Mouse (Mus musculus) kidney, adult 11 months (tissue): ENCODE data around the gene Akr1b3.

Source experiments
- DNase-seq: peaks from one replicate; pipeline ENCODE4 v3.0.0; 2022

The Akr1b3 gene

GRCm38 (mm10) chr6:34322121-34322520, 4.8 kb upstream of the Akr1b3 start:
- DNase-seq = no peak

GRCm38 (mm10) chr6:34318636-34319035, 1.4 kb upstream of the Akr1b3 start:
- no peak for DNase-seq

GRCm38 (mm10) chr6:34318172-34318571, 894 bp upstream of the Akr1b3 start:
- DNase-seq = peak; percentile 16

DNA sequence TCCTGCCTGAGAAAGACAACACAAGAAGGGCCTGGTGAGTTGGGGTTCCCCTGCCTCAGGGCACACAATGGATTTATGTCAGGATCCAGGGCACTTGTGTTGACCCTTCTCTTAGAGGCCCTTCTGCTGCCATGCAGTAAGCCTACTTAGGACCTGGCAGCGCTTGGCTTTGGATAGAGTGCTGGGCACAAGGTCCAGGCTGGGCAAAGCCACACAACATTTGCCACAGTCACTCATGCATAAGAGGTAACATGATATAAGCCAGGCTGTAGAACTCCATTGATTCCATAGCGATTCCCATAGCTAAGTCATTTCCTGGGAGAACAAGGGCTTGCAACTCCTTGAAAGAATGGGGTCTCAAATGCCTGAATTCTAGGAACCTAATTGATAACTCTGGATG, 3.4 kb downstream of the Akr1b3 start:
- peak; percentile 21 for DNase-seq

GRCm38 (mm10) chr6:34313386-34313785, 3.9 kb downstream of the Akr1b3 start:
- DNase-seq = no peak

DNA sequence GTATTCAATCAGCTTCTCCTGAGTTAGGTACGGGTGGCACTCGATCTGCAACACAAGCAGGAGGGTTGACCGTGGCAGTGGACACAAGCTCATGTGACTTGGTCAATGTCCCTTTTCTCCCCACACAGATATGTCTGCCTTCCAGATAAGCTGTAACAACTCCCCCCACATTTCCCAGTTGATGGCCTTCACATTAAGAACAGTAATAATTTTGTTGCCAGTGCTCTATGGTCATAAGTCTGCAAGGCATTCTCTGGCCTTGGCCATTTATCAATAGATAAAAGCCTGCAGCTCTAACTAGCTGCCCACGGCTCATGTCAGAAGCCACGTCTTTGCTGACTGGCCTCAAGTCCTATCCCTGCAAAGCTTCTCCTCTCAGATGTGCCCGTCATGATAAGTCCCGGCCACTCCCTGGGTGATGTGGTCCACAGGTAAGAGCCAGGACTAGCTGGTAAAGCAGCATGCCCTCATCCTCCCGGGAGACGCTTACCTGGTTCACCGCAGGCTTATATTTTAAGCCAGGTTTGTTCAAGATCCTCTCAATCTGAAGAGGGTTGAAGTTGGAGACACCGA, 7.2 kb downstream of the Akr1b3 start:
- no peak for DNase-seq

DNA sequence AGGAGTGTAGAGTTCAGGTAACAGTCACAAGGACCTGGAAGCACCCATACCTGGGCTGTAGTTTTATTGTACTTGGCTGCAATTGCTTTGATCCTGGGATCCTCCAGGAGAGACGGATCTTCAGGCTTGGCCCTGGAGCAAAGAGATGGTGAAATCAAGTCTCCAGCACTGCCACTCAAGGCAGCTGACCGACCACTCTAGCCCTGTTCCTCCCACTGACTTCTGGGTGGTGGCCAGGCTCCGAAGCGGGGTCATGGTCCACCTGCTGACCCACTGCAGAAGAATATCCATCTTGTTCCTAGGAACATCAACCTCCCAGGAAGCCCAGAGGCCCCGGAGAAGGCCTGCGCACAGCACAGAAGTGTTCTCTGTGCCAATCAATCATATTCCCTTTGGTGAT, 7.8 kb downstream of the Akr1b3 start:
- no peak for DNase-seq

DNA sequence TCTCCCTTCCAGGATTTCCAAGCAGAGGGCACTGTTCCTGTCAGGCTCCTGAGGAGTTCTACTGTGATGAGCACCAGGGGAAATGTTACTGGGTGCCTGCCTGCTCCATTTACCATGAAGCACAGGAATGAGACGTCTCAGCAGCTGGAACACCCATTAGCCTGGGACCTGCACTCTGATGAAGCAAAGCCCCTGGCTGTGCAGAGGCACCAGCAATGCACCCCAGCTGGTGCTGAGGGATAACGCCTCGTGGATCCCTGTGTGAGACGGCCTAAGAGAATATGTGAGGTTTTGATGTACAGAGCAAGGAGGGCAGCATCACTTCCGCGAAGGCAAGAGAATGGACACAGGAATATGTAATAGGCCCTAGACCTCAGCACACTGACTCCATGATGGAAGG, 10.5 kb downstream of the Akr1b3 start:
- DNase-seq = no peak

- peak; percentile 21 for DNase-seq
These were observed 12.5 kb downstream of the Akr1b3 start for GRCm38 (mm10) chr6:34304675-34305241.

DNA sequence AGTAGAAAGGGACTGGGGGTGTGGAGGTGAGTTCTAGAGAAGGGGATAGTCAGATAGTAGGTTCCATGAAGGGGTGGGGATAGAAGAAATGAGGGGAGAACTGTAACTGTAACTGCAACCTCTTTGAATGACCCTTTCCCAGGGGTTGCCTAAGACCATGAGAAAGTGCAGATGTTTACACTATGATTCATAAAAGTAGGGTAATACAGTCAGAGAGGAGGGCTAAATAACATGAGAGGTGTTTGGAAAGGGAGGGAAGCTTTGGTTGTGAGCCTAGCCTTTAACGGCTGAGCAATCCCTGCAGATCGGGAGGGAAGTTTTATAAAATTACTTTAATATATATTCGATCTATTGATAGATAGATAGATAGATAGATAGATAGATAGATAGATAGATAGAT, 20.2 kb downstream of the Akr1b3 start:
- no peak for DNase-seq

GRCm38 (mm10) chr6:34295437-34295836, 21.8 kb downstream of the Akr1b3 start:
- DNase-seq = no peak

DNA sequence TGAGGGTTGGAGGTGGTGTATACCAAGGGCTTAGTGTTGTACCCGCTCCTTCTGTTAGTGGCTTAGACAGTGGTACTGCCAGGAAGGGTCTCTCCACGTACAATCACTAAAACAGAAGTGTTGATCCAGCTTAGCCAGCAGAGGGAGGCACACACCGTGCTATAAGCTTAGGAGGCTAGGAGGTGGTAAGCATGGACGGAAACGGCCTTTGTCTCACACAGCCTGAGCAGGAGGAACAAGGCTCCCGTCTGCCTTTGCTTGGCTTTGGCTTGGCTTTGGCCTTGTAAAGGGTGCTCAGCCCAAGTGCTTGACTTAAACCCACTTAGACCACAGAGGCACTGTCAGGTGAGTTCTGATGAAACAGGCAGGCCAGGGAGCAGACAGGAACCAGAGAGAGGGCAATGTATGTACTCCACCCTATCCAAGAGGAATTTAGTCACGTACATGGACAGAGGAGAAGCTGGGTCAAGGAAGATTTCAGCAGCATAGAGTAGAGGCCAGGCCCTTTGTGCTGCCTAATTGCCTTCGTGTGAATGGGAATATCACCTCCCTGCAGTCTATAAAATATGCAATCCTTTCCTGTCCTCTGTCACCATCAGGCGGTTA, 24.3 kb downstream of the Akr1b3 start:
- peak; percentile 33 for DNase-seq

DNA sequence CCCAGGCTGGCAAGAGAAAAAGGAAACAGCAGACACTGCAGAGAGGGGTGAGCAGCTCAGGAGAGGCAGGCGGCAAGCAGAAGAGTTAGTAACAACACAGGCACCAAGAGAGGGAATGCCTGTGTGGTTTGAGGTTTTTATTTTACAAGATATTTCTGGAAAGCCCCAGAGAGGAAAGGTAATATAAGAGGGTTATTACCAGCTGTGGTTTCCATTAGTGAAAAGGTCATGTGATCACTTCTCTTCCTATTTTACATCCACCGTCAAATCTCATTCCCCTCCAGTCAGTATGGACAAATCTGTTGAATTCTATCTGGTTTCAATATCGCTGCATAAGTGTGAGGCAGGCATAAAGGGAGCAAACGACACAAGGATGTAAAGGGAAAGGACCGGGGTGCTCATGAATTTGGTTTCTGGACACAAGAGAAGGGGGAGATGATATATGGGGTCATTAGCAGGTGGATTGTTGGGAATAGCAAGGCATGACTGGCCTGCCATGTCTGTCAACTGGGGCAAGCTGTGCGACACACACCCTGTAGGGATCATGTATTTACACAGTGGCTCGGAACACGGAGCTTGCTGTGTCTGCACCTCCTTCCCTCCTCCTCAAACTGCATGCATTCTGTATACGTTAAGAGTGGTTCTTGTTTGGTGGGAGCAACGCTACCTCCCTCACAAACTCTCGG, 24.9 kb downstream of the Akr1b3 start:
- DNase-seq = no peak

DNA sequence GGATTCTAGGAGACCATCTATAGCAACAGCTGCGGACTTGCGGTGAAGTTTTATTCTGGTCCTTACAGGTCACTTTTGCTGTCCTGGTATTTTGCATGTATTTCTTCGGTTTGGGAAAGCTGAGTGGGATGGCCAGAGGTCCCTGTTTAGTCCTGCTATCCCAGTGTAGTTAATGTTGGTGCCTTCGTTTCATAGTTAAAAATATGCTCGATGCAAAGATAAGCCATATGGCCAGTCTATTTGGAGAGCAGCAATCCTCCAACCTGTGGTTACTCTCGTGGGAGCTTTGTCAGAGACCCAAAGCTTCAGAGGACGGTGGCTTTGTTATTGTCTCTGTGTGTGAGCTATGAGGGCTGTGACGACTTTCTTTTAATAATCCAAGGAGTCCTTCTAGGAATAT, 26.6 kb downstream of the Akr1b3 start:
- DNase-seq = no peak

DNA sequence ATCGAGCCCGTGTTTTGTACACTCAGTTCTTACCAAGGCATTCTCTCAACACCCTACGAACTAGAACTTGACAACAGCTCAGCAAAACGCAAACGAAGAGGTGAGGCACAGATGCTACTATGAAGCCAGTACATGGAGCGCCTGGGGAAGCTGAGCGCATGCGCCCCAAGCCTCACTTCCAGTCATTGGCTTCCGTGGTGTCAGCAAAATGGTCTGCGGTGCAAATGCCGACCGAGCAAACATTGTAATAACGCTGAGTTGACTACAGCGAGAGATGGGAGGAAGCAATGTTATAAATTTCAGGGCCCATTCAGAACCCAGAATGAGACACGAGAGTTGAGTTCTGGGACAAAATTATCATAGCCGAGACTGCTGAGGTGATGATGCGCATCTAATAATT, 27.2 kb downstream of the Akr1b3 start:
- no peak for DNase-seq

DNA sequence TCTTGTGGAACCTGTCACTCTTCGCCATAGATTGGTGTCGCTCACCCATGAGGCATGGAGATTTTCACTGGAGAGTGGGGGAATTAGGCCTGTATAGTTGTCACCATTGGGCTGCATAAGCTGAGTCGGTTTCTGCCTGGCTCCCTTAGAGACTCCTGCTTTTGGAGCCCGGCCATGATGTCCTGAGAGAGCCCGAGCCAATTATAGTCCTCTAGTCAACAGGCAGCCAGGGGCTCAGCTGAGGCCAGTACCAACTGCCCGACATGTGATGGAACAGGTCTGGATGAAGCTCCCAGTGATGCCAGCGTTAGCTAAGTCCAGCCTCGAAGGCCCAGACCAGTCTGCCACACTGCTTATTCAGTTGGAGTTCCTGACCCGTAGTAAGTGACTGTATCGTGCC, 29.2 kb downstream of the Akr1b3 start:
- no peak for DNase-seq

- no peak for DNase-seq
These were observed 30.4 kb downstream of the Akr1b3 start for GRCm38 (mm10) chr6:34286841-34287240.

GRCm38 (mm10) chr6:34278385-34278784, 38.9 kb downstream of the Akr1b3 start:
- DNase-seq = no peak

DNA sequence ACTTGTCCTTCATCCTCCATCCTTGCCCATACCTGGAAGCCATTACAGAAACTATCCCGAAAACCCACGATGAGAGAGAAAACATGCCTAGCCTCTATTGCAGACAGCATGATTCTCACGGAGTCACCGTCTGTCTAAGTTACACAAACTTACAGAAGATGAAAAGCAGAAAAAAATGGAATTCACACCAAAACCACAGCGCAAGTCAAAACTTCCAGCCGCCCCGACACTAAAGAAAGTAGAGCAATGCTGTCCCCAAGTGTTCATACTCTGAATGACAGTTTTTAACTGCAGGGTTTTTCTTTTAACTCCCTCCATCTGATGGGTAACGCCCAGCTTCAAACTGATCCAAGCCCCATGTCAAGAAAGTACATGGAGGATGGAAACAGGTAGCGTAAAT, 39.6 kb downstream of the Akr1b3 start:
- peak; percentile 13 for DNase-seq

GRCm38 (mm10) chr6:34274346-34274745, 42.9 kb downstream of the Akr1b3 start:
- no peak for DNase-seq

GRCm38 (mm10) chr6:34273073-34273472, 44.2 kb downstream of the Akr1b3 start:
- DNase-seq = no peak

DNA sequence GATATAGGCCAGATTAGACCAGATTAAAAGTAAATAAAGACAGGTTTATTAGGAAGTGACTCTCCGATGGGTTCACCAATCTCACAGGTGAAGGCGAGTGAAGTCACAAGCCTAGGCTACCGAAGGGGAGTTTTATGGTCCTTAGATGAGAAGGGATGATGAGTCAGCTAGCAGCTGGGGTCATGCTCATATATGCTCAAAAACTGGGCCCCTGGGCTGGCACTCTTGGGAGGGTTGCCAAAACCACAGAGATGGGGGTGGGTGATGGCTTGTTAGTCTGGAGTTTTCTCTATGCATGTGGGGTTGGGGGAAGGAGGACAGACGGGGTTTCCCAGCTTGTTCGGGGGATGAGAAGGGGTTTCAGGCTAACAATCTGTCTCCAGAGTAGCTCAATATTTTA, 44.8 kb downstream of the Akr1b3 start:
- no peak for DNase-seq

- DNase-seq = no peak
These were observed 46.6 kb downstream of the Akr1b3 start for GRCm38 (mm10) chr6:34270717-34271116.

GRCm38 (mm10) chr6:34258546-34258945, 58.7 kb downstream of the Akr1b3 start:
- DNase-seq = no peak
